Mouse (Mus musculus) myocyte (in vitro differentiated cells): ENCODE results near the gene Hsd3b6.
"Not testable (repeated sequence)": the region's sequence is repeated elsewhere in the genome, so short reads cannot be mapped to it uniquely, and the experiment has no call there.

Experiments used
- CEBPB ChIP-seq: IDR thresholded peaks from 2 replicates; pipeline ENCODE4 v1.6.1; 2011; ENCODE audit warnings: mild to moderate bottlenecking, moderate library complexity; ENCODE audit not compliant: poor library complexity, insufficient read depth, severe bottlenecking
- E2F4 ChIP-seq: IDR thresholded peaks from one replicate; pipeline ENCODE4 v1.6.1; 2011; ENCODE audit warnings: mild to moderate bottlenecking, control low read depth, moderate library complexity; ENCODE audit not compliant: insufficient read depth
- MAX ChIP-seq: IDR thresholded peaks from one replicate; pipeline ENCODE4 v1.6.1; 2011; ENCODE audit warnings: low read depth, mild to moderate bottlenecking, control low read depth
- MYOD1 ChIP-seq, 3 experiments: IDR thresholded peaks; one replicate each; pipeline ENCODE4 v1.6.1; 2011; ENCODE audit warnings: control low read depth in 2 of 3, low read depth in 2 of 3, mild to moderate bottlenecking in 2 of 3, moderate library complexity in 1 of 3; ENCODE audit not compliant: insufficient read length in 2 of 3, control insufficient read depth in 1 of 3
- MYOG ChIP-seq, 3 experiments: IDR thresholded peaks; one replicate each; pipeline ENCODE4 v1.6.1; 2011; ENCODE audit warnings: control low read depth in 2 of 3, low read depth in 2 of 3, mild to moderate bottlenecking in 2 of 3; ENCODE audit not compliant: insufficient read length in 2 of 3, control insufficient read depth in 1 of 3, insufficient read depth in 1 of 3
- POLR2A ChIP-seq: IDR thresholded peaks from one replicate; pipeline ENCODE4 v1.6.1; 2011; ENCODE audit warnings: low read depth, mild to moderate bottlenecking, control low read depth, moderate library complexity; ENCODE audit not compliant: insufficient read length
- POLR2AphosphoS2 ChIP-seq: IDR thresholded peaks from one replicate; pipeline ENCODE4 v1.6.1; 2011; ENCODE audit warnings: low read depth, control low read depth; ENCODE audit not compliant: insufficient read length
- REST ChIP-seq: IDR thresholded peaks from one replicate; pipeline ENCODE4 v1.6.1; 2011; ENCODE audit warnings: mild to moderate bottlenecking, control low read depth, moderate library complexity; ENCODE audit not compliant: insufficient read depth, insufficient read length
- SRF ChIP-seq: IDR thresholded peaks from one replicate; pipeline ENCODE4 v1.6.1; 2011; ENCODE audit warnings: low read depth; ENCODE audit not compliant: control insufficient read depth, insufficient read length
- TCF12 ChIP-seq: IDR thresholded peaks from one replicate; pipeline ENCODE4 v1.6.1; 2011; ENCODE audit warnings: mild to moderate bottlenecking, control low read depth; ENCODE audit not compliant: poor library complexity, insufficient read depth, severe bottlenecking
- TCF3 ChIP-seq: IDR thresholded peaks from one replicate; pipeline ENCODE4 v1.6.1; 2011; ENCODE audit warnings: low read depth, control low read depth; ENCODE audit not compliant: insufficient read length
- USF1 ChIP-seq: IDR thresholded peaks from one replicate; pipeline ENCODE4 v1.6.1; 2011; ENCODE audit warnings: low read depth, mild to moderate bottlenecking, control low read depth, moderate library complexity

- TF ChIP-seq REST; TCF12; MYOD1 (IDR thresholded peaks at IDR 0.05; ENCODE audit: control insufficient read depth in 1 of 3, insufficient read length in 2 of 3, low read depth in 2 of 3); POLR2A; MYOG (IDR thresholded peaks at IDR 0.05; ENCODE audit: control insufficient read depth in 1 of 3, insufficient read depth in 1 of 3, insufficient read length in 2 of 3, low read depth in 2 of 3); CEBPB; MAX; POLR2AphosphoS2; USF1; E2F4; SRF; TCF3: not testable (repeated sequence)
Measured at GRCm38 (mm10) chr3:98805032-98805431, 9.2 kb downstream of the Hsd3b6 start.
